Mouse (Mus musculus) hindbrain, embryonic 10.5 days (tissue): ENCODE results near the gene Golm1. TPM values are rescaled to one million over a fixed set of nuclear protein-coding genes. Genes with fewer than 3 reads are reported as not detected.
"Not testable (repeated sequence)": the region's sequence is repeated elsewhere in the genome, so short reads cannot be mapped to it uniquely, and the experiment has no call there.

Experiments
- DNase-seq: peaks from one replicate; pipeline ENCODE4 v3.0.0-alpha.2; 2017; ENCODE audit warnings: low spot score
- H3K27ac ChIP-seq: fragments of 300-500 bp; sonication (generic); 2 replicates; pipeline ENCODE4 v1.5.1; 2016; ENCODE audit warnings: mild to moderate bottlenecking, moderate library complexity
- H3K27me3 ChIP-seq: fragments of 300-500 bp; sonication (generic); 2 replicates; pipeline ENCODE4 v1.6.1; 2016; ENCODE audit warnings: mild to moderate bottlenecking; ENCODE audit not compliant: poor library complexity, insufficient read depth, severe bottlenecking
- H3K36me3 ChIP-seq: fragments of 300-500 bp; sonication (generic); 2 replicates; pipeline ENCODE4 v1.6.1; 2016; ENCODE audit warnings: mild to moderate bottlenecking, moderate library complexity
- H3K4me1 ChIP-seq: fragments of 300-500 bp; sonication (generic); replicated peaks from 2 replicates; pipeline ENCODE4 v1.6.1; 2016; ENCODE audit warnings: mild to moderate bottlenecking
- H3K4me3 ChIP-seq: fragments of 300-500 bp; sonication (generic); 2 replicates; pipeline ENCODE4 v1.5.1; 2016; ENCODE audit warnings: mild to moderate bottlenecking, moderate library complexity
- H3K9me3 ChIP-seq: fragments of 300-500 bp; sonication (generic); 2 replicates; pipeline ENCODE4 v1.6.1; 2016; ENCODE audit warnings: mild to moderate bottlenecking, moderate library complexity
- WGBS: fragments of 180-500 bp; shearing (Covaris S2); methylation state at CpG from one replicate; pipeline ENCODE4 v1.1.7; 2016; 5-methylcytosine and 5-hydroxymethylcytosine counted together
- polyA plus RNA-seq: library from polyadenylated mRNA; unstranded; fragments of >200 nt; fragmentation: Nextera tagmentation; extraction: Ambion mirVana; gene quantifications from 2 replicates; pipeline ENCODE4 v1.2.1, GENCODE M21; 2016

The Golm1 gene
- polyA plus RNA-seq, 1 experiment from 2014 or later = 144 TPM

GRCm38 (mm10) chr13:59592630-59593029 is 83.0 kb downstream of the Golm1 start:
- no peaks in the 10 kb centered on the region for H3K9me3 ChIP-seq
- no peak for DNase-seq
- peaks cover 97% of the 10 kb centered on the region for H3K36me3 ChIP-seq
- H3K27ac ChIP-seq = no peak overlapping the region
- H3K4me1 ChIP-seq = peaks cover under 1% of the 10 kb centered on the region; the same call in 1 of the 2 replicates
- no peaks in the 10 kb centered on the region for H3K27me3 ChIP-seq
- 92% methylated on average over 1 of the region's 1 CpGs for WGBS
- H3K4me3 ChIP-seq = no peak overlapping the region

- not testable (repeated sequence) for DNase-seq, H3K27me3 ChIP-seq, H3K9me3 ChIP-seq, H3K27ac ChIP-seq, H3K4me3 ChIP-seq, H3K4me1 ChIP-seq
- WGBS = 95% methylated on average over 3 of the region's 3 CpGs
- peaks cover 97% of the 10 kb centered on the region for H3K36me3 ChIP-seq
Observed at GRCm38 (mm10) chr13:59592058-59592457, 83.6 kb downstream of the Golm1 start.

- H3K27ac ChIP-seq = no peak overlapping the region
- H3K36me3 ChIP-seq = peaks cover 86% of the 10 kb centered on the region
- H3K4me3 ChIP-seq = no peak overlapping the region
- H3K27me3 ChIP-seq = no peaks in the 10 kb centered on the region
- DNase-seq = no peak
- H3K9me3 ChIP-seq = no peaks in the 10 kb centered on the region
- peaks cover 20% of the 10 kb centered on the region for H3K4me1 ChIP-seq
- 93% methylated on average over 4 of the region's 4 CpGs for WGBS
Observed at GRCm38 (mm10) chr13:59590691-59591090, 84.9 kb downstream of the Golm1 start.

- H3K36me3 ChIP-seq = peaks cover 79% of the 10 kb centered on the region
- peaks cover 23% of the 10 kb centered on the region for H3K4me1 ChIP-seq
- no peaks in the 10 kb centered on the region for H3K9me3 ChIP-seq
- 88% methylated on average over 4 of the region's 4 CpGs for WGBS
- no peak overlapping the region for H3K4me3 ChIP-seq
- no peak overlapping the region for H3K27ac ChIP-seq
- DNase-seq = no peak
- no peaks in the 10 kb centered on the region for H3K27me3 ChIP-seq
Observed at GRCm38 (mm10) chr13:59589672-59590071, 85.9 kb downstream of the Golm1 start.

GRCm38 (mm10) chr13:59587201-59587600 is 88.4 kb downstream of the Golm1 start:
- Histone ChIP-seq H3K4me1 (peaks cover 28% of the 10 kb centered on the region), H3K4me3 (no peak overlapping the region), H3K9me3 (no peaks in the 10 kb centered on the region), H3K27ac (no peak overlapping the region), H3K36me3 (peaks cover 54% of the 10 kb centered on the region), H3K27me3 (no peaks in the 10 kb centered on the region)
- no peak for DNase-seq
- WGBS = 92% methylated on average over 2 of the region's 2 CpGs

GRCm38 (mm10) chr13:59585648-59586005 is 90.0 kb downstream of the Golm1 start:
- under 1% methylated on average over 28 of the region's 28 CpGs for WGBS
- Histone ChIP-seq H3K27me3 (no peaks in the 10 kb centered on the region), H3K4me1 (peaks cover 28% of the 10 kb centered on the region), H3K36me3 (peaks cover 38% of the 10 kb centered on the region), H3K9me3 (no peaks in the 10 kb centered on the region), H3K4me3 (peak overlapping the region; percentile 77), H3K27ac (peak overlapping the region; percentile 93)
- no peak for DNase-seq

- Histone ChIP-seq H3K27me3 (no peaks in the 10 kb centered on the region), H3K36me3 (peaks cover 33% of the 10 kb centered on the region), H3K4me1 (peaks cover 28% of the 10 kb centered on the region), H3K4me3 (peak within 1 kb of the TSS; percentile 77), H3K9me3 (no peaks in the 10 kb centered on the region), H3K27ac (peak within 1 kb of the TSS; percentile 93)
- under 1% methylated on average over 83 of the region's 83 CpGs for WGBS
- DNase-seq = peak; percentile 99
Observed at GRCm38 (mm10) chr13:59584947-59585647, 90.5 kb downstream of the Golm1 start, which contains the start of the genes Agtpbp1 and Naa35. Gene Agtpbp1, minus strand, starts transcription at chr13:59585227. Gene Naa35, plus strand, starts transcription at chr13:59585259.

Other genes starting within 250 kb of the Golm1 start
- 11.3 and 12.3 TPM in 2 replicates for gene Agtpbp1, start 90.6 kb downstream of the Golm1 start, polyA plus RNA-seq
- 104 and 105 TPM in 2 replicates for gene Naa35, start 90.6 kb downstream of the Golm1 start, polyA plus RNA-seq
- gene 4921517D22Rik, start 18.3 kb upstream of the Golm1 start, polyA plus RNA-seq = not detected in 2 replicates
- gene Spata31d1a, start 34.5 kb upstream of the Golm1 start, polyA plus RNA-seq = 0.05 TPM in 1 of 2 replicates, not detected in the other
- 0.04 TPM in 1 of 2 replicates, not detected in the other for gene Spata31d1b, start 36.5 kb upstream of the Golm1 start, polyA plus RNA-seq
- gene Spata31d1d, start 55.9 kb upstream of the Golm1 start, polyA plus RNA-seq = not detected in 2 replicates
- 0.18 TPM in 1 of 2 replicates, not detected in the other for gene 1700014D04Rik, start 70.9 kb upstream of the Golm1 start, polyA plus RNA-seq
- 101 and 116 TPM in 2 replicates for gene Isca1, start 94.0 kb upstream of the Golm1 start, polyA plus RNA-seq
- not detected in 2 replicates for gene Gm49354, start 106.4 kb upstream of the Golm1 start, polyA plus RNA-seq
- 35.4 and 40.2 TPM in 2 replicates for gene Tut7, start 147.3 kb upstream of the Golm1 start, polyA plus RNA-seq